Mouse (Mus musculus) embryonic facial prominence, embryonic 11.5 days (tissue): ENCODE data around the gene Hoxb7. TPM values are rescaled to one million over a fixed set of nuclear protein-coding genes. Genes with fewer than 3 reads are reported as not detected.

Experiments used
- ATAC-seq: fragments of 200-750 bp; cut with Nextera tagmentation; replicated peaks from 2 replicates; pipeline ENCODE4 v1.8.0; 2017; ENCODE audit warnings: low read depth; ENCODE audit not compliant: insufficient number of reproducible peaks, low FRiP score, low TSS enrichment
- DNase-seq: peaks from one replicate; pipeline ENCODE4 v3.0.0-alpha.2; 2015; ENCODE audit warnings: low spot score
- H3K27ac ChIP-seq: fragments of 300-500 bp; sonication (generic); replicated peaks from 2 replicates; pipeline ENCODE4 v1.5.1; 2014; ENCODE audit warnings: mild to moderate bottlenecking, low read depth, low read length, control low read depth
- H3K27me3 ChIP-seq: fragments of 300-500 bp; sonication (generic); 2 replicates; pipeline ENCODE4 v1.6.1; 2014; ENCODE audit warnings: mild to moderate bottlenecking, low read length, moderate library complexity, mixed read lengths; ENCODE audit not compliant: control insufficient read depth, insufficient read depth
- H3K36me3 ChIP-seq: fragments of 300-500 bp; sonication (generic); replicated peaks from 2 replicates; pipeline ENCODE4 v1.6.1; 2014; ENCODE audit warnings: low read depth, mild to moderate bottlenecking, low read length, moderate library complexity, mixed read lengths; ENCODE audit not compliant: control insufficient read depth, insufficient read depth
- H3K4me1 ChIP-seq: fragments of 300-500 bp; sonication (generic); 2 replicates; pipeline ENCODE4 v1.6.1; 2014; ENCODE audit warnings: low read length, mixed read lengths; ENCODE audit not compliant: control insufficient read depth, insufficient read depth
- H3K4me2 ChIP-seq: fragments of 300-500 bp; sonication (generic); 2 replicates; pipeline ENCODE4 v1.6.1; 2014; ENCODE audit warnings: low read depth, mild to moderate bottlenecking, control low read depth, low read length, moderate library complexity
- H3K4me3 ChIP-seq: fragments of 300-500 bp; sonication (generic); 2 replicates; pipeline ENCODE4 v1.5.1; 2014; ENCODE audit warnings: low read depth, low read length, control low read depth
- H3K9ac ChIP-seq: fragments of 300-500 bp; sonication (generic); replicated peaks from 2 replicates; pipeline ENCODE4 v1.6.1; 2014; ENCODE audit warnings: mild to moderate bottlenecking, control low read depth, low read length
- H3K9me3 ChIP-seq: fragments of 300-500 bp; sonication (generic); replicated peaks from 2 replicates; pipeline ENCODE4 v1.6.1; 2016; ENCODE audit warnings: mild to moderate bottlenecking, low read length, inconsistent platforms, mixed read lengths; ENCODE audit not compliant: control insufficient read depth
- WGBS: fragments of 180-500 bp; shearing (Covaris S2); extraction: QIAGEN DNeasy Blood & Tissue Kit; methylation state at CpG from one replicate; pipeline ENCODE4 v1.1.7; 2014; 5-methylcytosine and 5-hydroxymethylcytosine counted together
- polyA plus RNA-seq: library from polyadenylated mRNA; unstranded; fragments of >200 nt; fragmentation: Nextera tagmentation; extraction: Ambion mirVana; gene quantifications from 2 replicates; pipeline ENCODE4 v1.2.1, GENCODE M21; 2014

Hoxb7 gene
- polyA plus RNA-seq, 1 experiment from 2014 or later, result 0.15 TPM

GRCm38 (mm10) chr11:96263636-96264389, 22.6 kb upstream of the Hoxb7 start:
- Histone ChIP-seq H3K36me3 (no peaks in the 10 kb centered on the region), H3K9ac (no peak overlapping the region), H3K27ac (no peak overlapping the region), H3K4me2 (no peak overlapping the region), H3K9me3 (no peaks in the 10 kb centered on the region), H3K27me3 (peaks cover 96% of the 10 kb centered on the region), H3K4me3 (no peak overlapping the region), H3K4me1 (no peaks in the 10 kb centered on the region)
- no peak for DNase-seq
- ATAC-seq, result no peak
- 1% methylated on average over 33 of the region's 33 CpGs for WGBS

- Histone ChIP-seq H3K4me2 (no peak overlapping the region), H3K4me1 (no peaks in the 10 kb centered on the region), H3K9ac (no peak overlapping the region), H3K9me3 (no peaks in the 10 kb centered on the region), H3K27ac (no peak overlapping the region), H3K4me3 (no peak overlapping the region), H3K36me3 (no peaks in the 10 kb centered on the region), H3K27me3 (peaks cover 96% of the 10 kb centered on the region)
- DNase-seq (no peak), ATAC-seq (no peak)
- 1% methylated on average over 8 of the region's 8 CpGs for WGBS
Measured at GRCm38 (mm10) chr11:96264390-96265020, 21.9 kb upstream of the Hoxb7 start.

- ATAC-seq, result no peak
- no peak overlapping the region for H3K4me3 ChIP-seq
- H3K27me3 ChIP-seq, result peaks cover 96% of the 10 kb centered on the region
- H3K9ac ChIP-seq, result no peak overlapping the region
- H3K27ac ChIP-seq, result no peak overlapping the region
- no peak overlapping the region for H3K4me2 ChIP-seq
- no peaks in the 10 kb centered on the region for H3K9me3 ChIP-seq
- no peak for DNase-seq
- WGBS, result under 1% methylated on average over 7 of the region's 7 CpGs
- no peaks in the 10 kb centered on the region for H3K36me3 ChIP-seq
- H3K4me1 ChIP-seq, result no peaks in the 10 kb centered on the region
Measured at GRCm38 (mm10) chr11:96265954-96266353, 20.5 kb upstream of the Hoxb7 start.

GRCm38 (mm10) chr11:96267021-96267920, 19.2 kb upstream of the Hoxb7 start:
- 9% methylated on average over 7 of the region's 7 CpGs for WGBS
- ATAC-seq, result no peak
- Histone ChIP-seq H3K9me3 (no peaks in the 10 kb centered on the region), H3K27me3 (peaks cover 96% of the 10 kb centered on the region), H3K27ac (no peak overlapping the region), H3K9ac (no peak overlapping the region), H3K36me3 (no peaks in the 10 kb centered on the region), H3K4me2 (no peak overlapping the region), H3K4me3 (no peak overlapping the region), H3K4me1 (peaks cover 2% of the 10 kb centered on the region; the same call in 1 of the 2 replicates)
- DNase-seq, result no peak

GRCm38 (mm10) chr11:96268031-96268745, 18.2 kb upstream of the Hoxb7 start:
- ATAC-seq (no peak), DNase-seq (no peak)
- H3K27me3 ChIP-seq, result peaks cover 96% of the 10 kb centered on the region
- H3K4me3 ChIP-seq, result no peak overlapping the region
- no peaks in the 10 kb centered on the region for H3K9me3 ChIP-seq
- H3K27ac ChIP-seq, result no peak overlapping the region
- peaks cover 2% of the 10 kb centered on the region; the same call in 1 of the 2 replicates for H3K4me1 ChIP-seq
- no peak overlapping the region for H3K4me2 ChIP-seq
- 8% methylated on average over 1 of the region's 1 CpGs for WGBS
- H3K36me3 ChIP-seq, result no peaks in the 10 kb centered on the region
- no peak overlapping the region for H3K9ac ChIP-seq

GRCm38 (mm10) chr11:96269869-96270268, 16.6 kb upstream of the Hoxb7 start:
- H3K4me1 ChIP-seq, result peaks cover 2% of the 10 kb centered on the region; the same call in 1 of the 2 replicates
- no peak overlapping the region for H3K4me2 ChIP-seq
- under 1% methylated on average over 19 of the region's 19 CpGs for WGBS
- ATAC-seq, result no peak
- no peak for DNase-seq
- no peak overlapping the region for H3K9ac ChIP-seq
- no peaks in the 10 kb centered on the region for H3K36me3 ChIP-seq
- peaks cover 96% of the 10 kb centered on the region for H3K27me3 ChIP-seq
- no peak overlapping the region for H3K27ac ChIP-seq
- H3K4me3 ChIP-seq, result no peak overlapping the region
- H3K9me3 ChIP-seq, result no peaks in the 10 kb centered on the region

GRCm38 (mm10) chr11:96270996-96271540, 15.4 kb upstream of the Hoxb7 start, which contains the start of gene Hoxb9:
TSS of gene Hoxb9 (plus strand) at chr11:96271457.
- Histone ChIP-seq H3K9me3 (no peaks in the 10 kb centered on the region), H3K9ac (no peak within 1 kb of the TSS), H3K4me3 (no peak within 1 kb of the TSS), H3K4me2 (peak within 1 kb of the TSS; percentile 2; the same call in 1 of the 2 replicates), H3K27ac (no peak within 1 kb of the TSS), H3K4me1 (peaks cover 2% of the 10 kb centered on the region; the same call in 1 of the 2 replicates), H3K36me3 (no peaks in the 10 kb centered on the region), H3K27me3 (peaks cover 97% of the 10 kb centered on the region)
- DNase-seq (no peak), ATAC-seq (no peak)
- under 1% methylated on average over 40 of the region's 40 CpGs for WGBS
